Mouse (Mus musculus): ENCODE data around the gene Robo1.

Robo1 gene

DNA sequence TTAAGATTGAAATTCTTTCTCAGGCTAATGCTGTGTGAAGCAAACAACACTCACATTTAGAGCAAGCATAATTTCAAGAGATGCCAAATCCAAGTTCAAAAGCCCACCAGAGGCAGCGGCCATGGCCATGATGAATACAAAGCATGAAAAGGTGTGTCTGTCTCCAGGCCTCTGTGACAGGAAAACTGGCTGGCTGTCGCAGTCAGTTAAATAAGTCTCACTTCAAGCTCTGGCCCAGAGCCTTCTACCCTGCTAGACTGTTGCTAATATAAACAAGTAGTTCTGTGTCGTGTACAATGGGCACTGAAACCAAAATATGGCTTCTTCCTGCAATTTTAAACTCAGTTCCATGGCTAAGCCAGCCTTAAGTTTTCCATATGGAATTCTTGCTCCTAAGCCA lies 629.1 kb downstream of the Robo1 start:
- no peak for DNase-seq (ENCODE audit: low spot score)

DNA sequence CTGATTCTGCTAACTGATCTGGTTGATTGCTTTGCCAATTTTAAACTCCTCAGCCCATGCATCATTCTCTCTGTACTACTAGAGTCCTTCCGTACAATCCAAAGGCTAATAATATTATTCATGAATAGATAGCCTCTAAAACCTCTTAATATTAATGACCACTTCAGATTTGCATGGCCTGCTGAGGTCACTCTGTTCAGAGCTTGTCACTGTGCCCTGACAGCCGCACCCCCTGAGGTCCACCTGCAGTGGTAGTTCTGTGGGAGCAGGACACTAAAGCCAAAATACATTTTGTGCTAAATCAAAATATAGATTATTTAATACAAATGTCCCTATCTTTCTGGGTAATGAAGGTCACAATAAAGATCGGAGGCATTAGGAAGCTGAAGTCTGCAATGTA lies 631.8 kb downstream of the Robo1 start:
- no peak for DNase-seq (ENCODE audit: low spot score)

DNA sequence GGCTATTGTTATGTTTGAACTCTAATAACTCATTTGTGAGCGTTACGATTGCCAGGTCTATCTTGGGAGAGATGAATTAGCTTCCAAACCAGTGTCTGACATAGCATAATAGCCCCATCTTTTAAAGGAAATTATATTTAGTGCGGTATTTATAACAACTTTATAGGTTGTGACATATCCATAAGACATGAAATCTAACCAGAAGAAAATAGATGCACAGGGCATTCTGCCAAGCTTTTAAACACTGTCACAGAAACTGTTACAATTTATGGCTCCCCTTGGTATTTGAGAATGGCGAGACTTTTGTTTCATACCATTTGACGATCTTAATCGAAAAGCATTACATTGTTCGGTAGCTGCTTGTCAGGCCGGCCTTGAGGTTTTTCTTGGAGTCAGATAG lies 632.7 kb downstream of the Robo1 start:
- no peak for DNase-seq (ENCODE audit: low spot score)

DNA sequence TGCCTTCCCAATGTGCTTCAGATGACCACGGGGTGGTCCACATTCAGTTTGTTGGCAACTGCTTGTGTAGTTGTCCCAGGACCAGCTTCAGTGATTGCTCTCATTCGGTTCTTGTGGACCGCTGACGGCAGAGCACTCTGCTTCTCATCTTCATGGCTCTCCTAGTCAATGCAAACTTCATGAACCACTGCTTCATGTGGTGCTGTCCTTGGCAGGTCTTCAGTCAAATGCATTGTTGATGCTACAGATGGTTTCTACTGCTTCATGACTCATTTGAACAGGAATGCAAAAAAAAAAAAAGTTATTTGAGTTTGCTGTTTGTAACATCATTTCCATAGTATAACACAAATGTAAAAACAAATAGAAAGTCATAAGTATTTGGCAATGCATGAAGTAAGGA lies 636.3 kb downstream of the Robo1 start:
- DNase-seq (ENCODE audit: low spot score) = no peak

DNA sequence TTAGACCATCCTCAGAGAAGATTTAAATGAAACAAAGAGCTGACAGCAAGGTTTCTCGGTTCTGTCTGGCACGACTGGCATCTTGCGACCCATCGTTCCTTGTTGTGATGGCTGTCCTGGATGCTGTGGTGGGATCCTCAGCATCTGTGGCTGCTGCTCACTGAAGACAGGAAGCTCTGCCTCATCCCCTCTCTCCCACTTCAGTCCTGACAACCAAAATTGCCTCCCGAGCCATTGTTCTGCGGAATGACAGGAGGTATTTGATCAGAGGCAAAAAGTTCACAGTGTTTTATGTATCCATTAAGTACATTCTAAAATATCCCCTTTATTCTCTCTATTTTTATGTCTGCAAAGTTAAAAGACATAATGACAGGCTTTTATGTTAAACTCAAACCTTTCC lies 643.9 kb downstream of the Robo1 start:
- no peak for DNase-seq (ENCODE audit: low spot score)

DNA sequence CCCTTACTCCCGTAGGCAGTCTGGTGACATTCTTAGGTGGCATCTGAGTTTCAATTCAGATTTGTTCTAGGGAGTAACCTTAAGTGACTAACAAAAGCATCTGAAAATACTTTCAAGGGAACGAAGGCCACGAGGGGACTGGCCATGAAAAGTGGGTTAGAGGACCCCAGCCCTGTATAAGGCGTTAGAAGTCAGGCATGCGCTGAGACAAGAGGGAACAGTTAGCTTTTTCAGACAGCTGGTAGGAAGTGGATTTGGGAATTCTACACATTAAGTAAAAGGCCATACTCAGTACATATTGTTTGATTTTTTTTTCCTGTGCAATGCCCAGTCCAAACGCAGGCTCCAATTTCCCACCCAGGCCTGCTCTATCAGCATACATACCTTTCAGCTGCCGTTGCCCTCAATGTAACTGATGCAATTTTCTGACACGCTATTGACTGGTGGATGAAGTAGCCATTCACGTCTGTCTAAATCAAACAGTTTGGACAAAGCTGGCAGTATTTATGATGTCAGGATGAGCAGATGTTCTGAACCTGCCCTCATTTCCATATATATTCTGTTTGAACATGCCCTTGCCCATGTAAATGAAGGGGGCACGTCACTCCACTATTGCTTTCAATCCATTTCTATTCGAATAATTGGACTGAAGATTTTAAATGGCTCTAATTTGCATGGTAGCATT lies 651.1 kb downstream of the Robo1 start:
- no peak for DNase-seq (ENCODE audit: low spot score)

DNA sequence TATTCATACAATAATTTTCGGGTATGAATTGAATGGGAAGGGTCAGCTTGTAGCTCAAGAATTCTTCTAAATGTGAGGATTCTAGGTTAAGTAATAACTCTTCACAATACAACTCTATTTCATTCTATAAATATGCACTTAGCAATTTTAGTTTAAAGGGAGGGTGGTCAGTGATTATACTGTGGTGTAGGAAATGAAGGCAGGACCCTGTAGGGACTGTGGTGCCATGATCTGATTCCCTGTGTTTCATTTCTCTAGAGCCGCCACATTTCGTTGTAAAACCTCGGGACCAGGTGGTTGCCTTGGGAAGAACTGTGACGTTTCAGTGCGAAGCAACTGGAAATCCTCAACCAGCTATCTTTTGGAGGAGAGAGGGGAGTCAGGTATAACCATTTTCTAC lies 651.7 kb downstream of the Robo1 start:
- no peak for DNase-seq (ENCODE audit: low spot score)

DNA sequence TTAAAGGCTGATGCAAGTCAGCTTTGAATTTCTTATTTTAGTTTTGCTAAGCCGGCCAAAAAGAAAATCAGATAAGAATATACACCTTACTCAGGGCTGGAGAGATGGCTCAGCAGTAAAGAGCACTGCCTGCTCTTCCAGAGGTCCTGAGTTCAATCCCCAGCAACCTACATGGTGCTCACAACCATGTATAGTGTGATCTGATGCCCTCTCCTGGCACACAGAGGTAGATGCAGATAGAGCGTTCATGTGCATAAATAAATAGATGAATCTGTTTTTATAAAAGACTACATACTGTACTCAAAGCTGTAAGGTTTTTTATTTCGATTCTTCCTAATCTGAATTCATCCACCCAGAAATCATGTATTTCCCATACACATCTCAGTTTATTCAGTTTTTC lies 655.7 kb downstream of the Robo1 start:
- DNase-seq (ENCODE audit: low spot score) = no peak

DNA sequence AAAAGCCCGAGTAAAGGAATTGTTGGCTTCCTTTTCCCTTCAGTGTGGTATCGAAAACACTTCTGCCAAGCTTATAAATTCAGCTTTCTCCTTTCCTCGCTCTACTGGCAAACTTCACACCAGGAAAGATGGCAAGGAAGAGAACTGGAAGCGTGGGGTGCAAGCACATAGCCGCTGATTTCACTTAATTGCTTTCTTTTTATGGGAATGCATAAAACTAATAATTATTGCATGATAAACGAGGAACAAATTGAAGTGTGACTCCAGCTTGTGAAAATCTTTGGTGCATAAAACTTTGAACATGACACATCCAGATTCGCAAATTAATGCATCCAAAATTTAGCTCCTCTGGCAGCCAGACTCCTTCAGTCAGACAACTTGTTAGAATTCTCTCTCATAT lies 659.4 kb downstream of the Robo1 start:
- peak; percentile 6 for DNase-seq (ENCODE audit: low spot score)

DNA sequence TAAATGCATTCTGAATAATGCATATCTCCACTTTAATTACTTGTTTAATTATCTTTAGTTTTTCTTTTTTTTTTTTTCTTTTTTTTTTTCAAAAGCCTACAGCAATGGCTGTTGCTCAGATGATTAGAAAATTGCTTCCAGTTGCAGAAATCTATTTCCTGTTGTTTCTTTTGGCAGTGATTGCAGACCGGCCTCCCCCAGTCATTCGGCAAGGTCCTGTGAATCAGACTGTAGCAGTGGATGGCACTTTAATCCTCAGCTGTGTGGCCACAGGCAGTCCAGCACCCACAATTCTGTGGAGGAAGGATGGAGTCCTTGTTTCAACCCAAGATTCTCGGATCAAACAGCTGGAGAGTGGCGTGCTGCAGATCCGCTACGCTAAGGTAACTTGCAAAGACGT lies 661.9 kb downstream of the Robo1 start:
- DNase-seq (ENCODE audit: low spot score) = no peak

DNA sequence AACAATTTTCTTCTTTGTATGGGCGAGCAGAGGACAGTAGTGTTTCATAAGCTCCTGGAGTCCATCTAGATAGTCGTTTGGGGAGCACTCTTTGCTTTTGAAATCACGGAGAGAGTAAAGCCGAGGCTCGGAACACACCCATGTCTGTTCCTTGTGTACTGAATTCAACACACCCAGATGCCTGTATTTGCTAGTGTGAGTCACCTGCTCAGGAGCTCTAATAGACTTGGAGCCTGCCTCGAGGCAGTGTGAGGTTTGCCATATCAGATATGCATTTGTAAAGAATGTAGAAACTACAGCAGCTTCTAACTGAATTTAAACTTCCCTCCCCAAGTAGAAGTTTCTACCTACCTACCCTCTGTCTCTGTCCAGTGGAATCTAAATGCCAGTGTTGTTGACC lies 665.6 kb downstream of the Robo1 start:
- no peak for DNase-seq (ENCODE audit: low spot score)

DNA sequence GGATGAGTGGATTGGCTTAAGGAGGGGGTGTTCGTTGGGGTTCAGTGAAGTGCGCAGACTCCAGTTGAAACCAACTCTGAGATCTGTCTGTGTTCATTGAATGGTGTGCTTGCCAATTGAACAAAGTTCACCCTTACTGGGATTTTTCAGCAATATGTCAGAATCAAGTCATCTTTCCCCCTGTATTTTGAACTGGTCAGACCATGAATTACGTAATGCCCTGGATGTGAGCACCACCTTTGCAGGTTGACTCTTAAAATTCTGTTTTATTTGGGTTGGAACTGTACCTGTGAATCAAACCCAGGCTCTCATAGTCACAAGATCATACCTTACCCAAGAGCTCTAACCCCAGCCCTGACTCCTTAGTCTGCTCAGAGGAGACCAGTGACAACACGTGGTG lies 666.6 kb downstream of the Robo1 start:
- no peak for DNase-seq (ENCODE audit: low spot score)

DNA sequence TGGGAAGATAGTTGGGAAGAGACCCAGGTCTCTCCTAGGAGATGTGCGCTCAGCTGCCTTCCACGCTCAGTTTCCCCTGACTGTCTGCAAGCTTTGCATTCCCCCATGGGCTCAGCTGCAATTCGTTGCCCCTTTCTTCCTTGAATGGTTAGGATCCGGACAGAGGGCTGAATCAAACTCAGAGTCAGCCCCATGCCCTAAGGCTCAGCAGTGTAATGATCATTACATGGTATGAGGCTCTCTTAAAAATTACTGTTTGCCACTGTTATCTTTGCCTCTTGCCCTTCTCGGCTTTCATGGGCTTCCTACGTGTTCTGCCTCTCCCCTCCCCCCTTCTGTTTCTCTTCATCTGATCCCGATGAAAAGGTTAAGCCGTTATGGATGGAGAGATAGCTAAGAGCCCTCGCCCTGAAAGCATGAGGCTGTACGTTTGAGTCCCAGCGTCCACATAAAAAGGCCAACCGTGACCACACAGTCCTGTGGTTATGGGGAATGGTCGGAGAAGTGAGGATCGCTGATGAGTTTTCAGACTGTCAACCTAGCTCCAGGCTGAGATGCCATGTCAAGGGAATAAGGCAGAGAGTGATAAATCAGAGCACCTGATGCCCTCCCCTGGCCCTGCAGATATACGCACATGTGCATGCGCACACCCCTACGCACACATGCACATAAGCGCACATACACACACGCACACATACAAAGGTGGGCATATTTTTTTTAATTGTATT lies 668.9 kb downstream of the Robo1 start:
- DNase-seq (ENCODE audit: low spot score) = no peak

DNA sequence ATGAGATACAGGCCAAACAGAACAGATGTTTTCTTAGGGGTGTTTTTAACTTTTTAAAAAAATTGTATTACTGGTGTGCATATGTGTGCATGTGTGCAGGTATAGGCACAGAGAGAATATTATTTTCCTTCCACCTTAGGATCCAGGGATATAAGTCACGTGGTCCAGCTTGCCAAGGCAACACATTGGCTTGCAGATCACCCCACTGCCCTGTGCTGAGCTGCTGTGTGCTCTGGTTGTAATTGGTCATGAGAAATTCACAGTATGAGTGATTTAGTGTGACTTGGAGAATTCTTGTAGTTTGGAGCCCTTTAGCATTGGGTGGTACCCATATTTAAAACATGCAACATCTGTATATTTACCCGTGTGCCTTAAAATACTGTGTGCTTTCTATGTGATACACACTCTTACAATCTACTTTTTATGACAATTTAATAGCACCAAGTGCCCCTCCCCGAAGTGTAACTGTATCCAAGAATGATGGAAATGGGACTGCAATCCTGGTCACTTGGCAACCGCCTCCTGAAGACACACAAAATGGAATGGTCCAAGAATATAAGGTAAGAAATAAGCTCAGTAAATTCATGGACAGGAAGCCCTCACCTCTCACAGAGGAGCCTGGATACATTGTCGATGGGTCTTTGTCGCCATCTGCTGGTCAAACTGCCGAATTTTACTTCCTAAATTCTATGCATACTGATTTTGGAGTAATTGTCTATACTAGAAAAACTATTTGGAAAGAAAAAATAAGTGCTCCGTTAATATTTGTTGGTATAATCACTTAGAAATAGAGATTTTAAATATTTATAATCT lies 671.5 kb downstream of the Robo1 start:
- DNase-seq (ENCODE audit: low spot score) = peak; percentile 49

DNA sequence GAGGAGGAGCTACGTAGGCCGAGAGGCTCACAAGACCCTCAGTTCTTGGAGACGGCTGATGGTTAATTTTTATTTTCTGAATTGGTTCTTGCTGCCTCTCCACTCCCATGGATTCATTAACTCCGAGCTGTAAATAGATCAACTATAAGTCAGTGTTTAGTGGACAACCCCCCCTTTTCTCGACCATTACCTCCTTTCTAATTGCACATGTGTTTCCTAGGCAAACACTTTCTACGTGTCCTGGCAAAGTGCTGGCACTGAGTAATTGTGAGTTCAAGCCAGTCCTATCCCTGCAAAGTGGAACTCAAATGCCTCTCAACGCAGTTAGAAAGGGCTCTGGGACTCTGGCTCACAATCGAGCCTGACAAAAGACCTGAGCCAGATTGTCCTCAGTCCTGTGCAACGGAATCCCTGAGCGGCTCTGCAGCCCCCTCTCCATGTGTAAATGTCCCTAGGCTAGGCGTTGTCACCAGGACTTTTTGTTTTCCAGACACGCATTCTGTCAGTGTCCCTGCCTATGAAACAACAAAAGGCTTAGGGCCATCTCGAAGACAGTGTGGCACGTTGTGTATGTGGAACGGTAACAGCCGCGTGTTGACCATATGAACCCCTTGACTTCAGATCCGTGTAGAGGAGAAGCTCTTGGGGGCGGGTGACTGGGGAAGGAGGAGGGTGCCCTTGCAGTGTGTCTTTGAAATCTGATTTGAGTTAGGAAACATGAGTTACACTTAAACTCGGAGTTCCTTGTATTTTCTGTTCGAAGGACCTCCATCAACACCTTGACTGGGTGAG lies 682.5 kb downstream of the Robo1 start:
- no peak for DNase-seq (ENCODE audit: low spot score)

DNA sequence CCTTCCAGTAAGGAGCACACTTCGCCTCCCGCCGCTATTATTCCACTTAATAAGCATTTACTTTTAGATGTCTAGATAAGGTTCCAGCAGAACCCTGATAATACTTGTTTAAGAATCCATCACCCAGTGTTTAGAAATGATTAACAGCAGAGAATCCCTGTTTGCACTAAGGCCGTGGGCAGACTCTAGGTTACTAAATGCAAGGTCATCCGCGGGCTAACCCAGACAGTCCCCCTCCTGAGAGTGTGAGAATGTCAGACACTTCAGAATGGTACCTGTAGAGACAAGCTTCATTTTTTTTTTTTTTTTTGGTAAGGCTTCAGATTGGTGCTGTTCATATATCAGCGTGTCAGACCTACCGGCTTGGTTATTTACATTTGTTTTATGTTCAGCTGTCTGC lies 685.1 kb downstream of the Robo1 start:
- DNase-seq (ENCODE audit: low spot score) = no peak

DNA sequence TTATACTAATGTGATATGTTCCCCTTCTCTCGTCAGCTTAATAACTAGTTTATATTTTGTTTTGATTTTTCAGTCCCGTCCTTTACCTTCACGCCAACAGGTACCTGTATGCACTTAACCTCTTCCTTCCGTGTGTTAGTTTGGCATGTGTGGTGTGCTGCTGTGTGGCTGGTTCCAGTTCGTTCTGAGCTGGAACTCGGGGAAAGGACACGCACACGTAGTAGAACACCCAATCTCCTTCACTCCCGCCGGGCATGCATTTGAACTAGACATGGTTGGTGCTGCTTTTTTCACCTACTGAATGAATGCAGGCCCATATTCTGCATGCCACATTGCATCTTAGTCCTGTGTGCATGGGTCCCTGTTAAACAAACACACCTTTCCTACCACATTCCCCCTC lies 685.5 kb downstream of the Robo1 start:
- no peak for DNase-seq (ENCODE audit: low spot score)

DNA sequence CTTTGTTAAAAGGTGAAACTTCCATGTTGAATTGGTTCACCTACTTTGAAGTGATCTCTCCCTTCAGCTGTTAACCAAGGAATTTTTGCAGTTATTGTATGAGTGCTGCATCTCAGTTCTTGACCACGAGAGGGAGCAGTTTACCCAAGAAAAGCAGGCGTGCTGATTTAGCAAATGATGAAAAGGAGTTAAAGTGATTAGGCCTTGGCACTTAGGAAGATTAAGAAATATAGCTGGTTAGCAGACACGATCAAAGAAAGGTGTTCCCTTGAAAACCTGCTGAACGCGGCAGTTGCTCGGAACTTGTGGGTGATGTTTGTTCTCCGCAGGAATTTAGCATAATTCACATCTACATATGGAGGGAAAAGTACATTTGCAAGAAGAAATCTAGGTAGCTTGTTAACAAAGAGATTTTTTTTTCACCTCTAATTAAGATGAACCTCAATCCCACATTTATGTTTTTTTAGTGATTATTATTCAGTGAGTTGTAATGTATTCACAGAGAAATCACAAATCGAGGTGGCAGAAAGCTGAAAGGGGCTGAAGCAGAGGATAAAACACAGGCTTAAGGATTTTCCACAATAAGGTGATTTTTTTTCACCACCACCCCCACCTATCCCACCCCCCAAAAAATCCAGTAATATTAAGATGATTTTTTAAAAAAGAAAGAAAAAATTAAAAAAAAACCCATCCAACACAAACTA lies 687.3 kb downstream of the Robo1 start:
- peak; percentile 69 for DNase-seq (ENCODE audit: low spot score)

DNA sequence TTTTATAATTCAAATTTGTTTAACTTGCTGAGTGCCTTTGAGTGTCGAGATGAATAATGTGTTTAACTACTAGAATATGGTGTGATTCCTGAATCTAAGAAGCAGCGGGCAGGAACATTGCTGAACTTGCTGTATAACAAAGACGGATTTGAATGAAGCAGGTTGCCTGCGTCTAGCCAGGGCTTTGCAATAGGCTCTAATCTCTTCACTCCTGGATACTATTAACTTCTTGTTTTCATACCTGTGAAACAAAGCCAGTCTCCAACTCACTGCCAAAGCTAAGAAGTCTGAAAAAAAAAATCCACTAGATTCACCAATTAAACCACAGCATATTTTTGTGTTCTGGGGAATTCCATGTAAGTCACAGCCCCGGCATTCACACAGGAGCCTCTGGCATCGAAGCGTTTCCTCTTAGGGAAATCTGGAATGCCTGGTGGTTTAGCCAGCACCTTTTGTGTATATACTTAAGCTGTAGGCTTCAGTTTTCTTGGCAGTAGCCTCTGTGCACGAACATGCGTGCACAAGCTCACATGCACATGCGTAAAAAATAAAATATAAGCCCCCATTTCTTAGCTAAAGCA lies 687.9 kb downstream of the Robo1 start:
- no peak for DNase-seq (ENCODE audit: low spot score)

DNA sequence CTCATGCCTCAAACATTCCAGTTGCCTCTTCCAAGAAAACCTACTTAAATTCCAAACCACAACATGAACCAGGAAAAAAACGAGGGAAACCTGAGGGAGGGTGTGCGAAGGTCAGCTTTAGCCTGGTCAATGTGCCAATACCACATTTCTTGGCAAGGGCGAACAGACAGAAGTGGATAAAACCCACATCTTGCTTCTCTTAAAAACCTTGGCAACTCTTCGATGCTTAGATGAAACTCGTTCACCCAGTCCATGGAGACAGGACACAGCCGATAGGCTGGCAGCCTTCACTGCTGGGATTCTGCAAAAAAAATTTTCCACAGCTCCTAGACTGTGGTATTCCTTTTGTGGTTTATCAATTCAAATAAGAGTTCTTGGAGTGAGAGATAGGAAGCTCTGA lies 690.6 kb downstream of the Robo1 start:
- no peak for DNase-seq (ENCODE audit: low spot score)

DNA sequence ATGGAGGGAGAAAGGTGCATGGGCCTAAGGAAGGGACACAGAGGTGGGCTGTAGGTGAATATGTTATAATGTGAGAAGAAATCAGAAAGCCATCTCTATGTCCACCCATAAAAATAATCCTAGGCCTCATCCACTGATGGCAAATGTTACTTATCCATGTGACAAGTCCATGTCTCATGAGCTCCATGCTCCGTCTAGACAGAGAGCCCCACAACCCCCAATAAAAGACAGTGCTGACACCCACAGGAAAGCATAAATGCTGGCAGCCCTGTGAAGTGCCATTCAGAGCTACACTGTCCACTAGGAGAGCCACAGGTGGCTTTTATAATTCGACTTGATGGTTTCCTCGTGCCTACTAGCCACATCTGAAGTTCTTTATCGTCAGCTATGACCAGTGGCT lies 694.6 kb downstream of the Robo1 start:
- no peak for DNase-seq (ENCODE audit: low spot score)
